Comparison of ENCODE assay signal across 9 mouse cellular contexts in genomic region chr15:8511861-8512260, GRCm38 (mm10). TPM values are rescaled to one million over a fixed set of nuclear protein-coding genes. Genes with fewer than 3 reads are reported as not detected.
DNase-seq lines count a peak whose midpoint lies in the region; ATAC-seq and TF ChIP-seq lines count a peak whose summit lies in the region.
"Had no signal": no experiment of that assay in that cellular context is flagged by ENCODE, and none has a peak within 500 bp of the region (broad histone marks: within the 10 kb centered on the region; RNA-seq: fewer than 3 reads in every experiment).

No protein-coding gene starts in this region.

- peak; percentile 10 to 42 for DNase-seq in CD8-positive naive resting alpha-beta T cell, adult 2 months (ENCODE audit: low read depth in 2 of 2, low spot score in 2 of 2)
- peak; percentile 18 for DNase-seq in gastrocnemius, postnatal 14 days
- DNase-seq in liver, postnatal 0 days: peak; percentile 27
- no peak for DNase-seq in layer of hippocampus, adult 9-10 months (ENCODE audit: low spot score)

- H3K4me2 ChIP-seq in intestine, embryonic 15.5 days (replicated peaks): peak overlapping the region; percentile 3; the same call in 1 of the 2 replicates
- H3K4me2 ChIP-seq in intestine, postnatal 0 days (replicated peaks; ENCODE audit: low read depth): no peak overlapping the region
- peak overlapping the region; percentile 34 for H3K4me2 ChIP-seq in liver, postnatal 0 days (ENCODE audit: low read depth, low read length)
- H3K4me2 ChIP-seq in stomach, embryonic 16.5 days (ENCODE audit: low read depth, low read length): peak overlapping the region; percentile 3; the same call in 1 of the 2 replicates
- H3K4me2 ChIP-seq in hindbrain, embryonic 16.5 days (ENCODE audit: low read length): no peak overlapping the region

- no peaks in the 10 kb centered on the region for H3K9me3 ChIP-seq in intestine, embryonic 15.5 days
- no peaks in the 10 kb centered on the region for H3K9me3 ChIP-seq in intestine, postnatal 0 days (ENCODE audit: control insufficient read depth)
- no peaks in the 10 kb centered on the region for H3K9me3 ChIP-seq in liver, postnatal 0 days (ENCODE audit: low read length)
- no peaks in the 10 kb centered on the region for H3K9me3 ChIP-seq in stomach, embryonic 16.5 days (replicated peaks; ENCODE audit: control insufficient read depth, low read length)
- H3K9me3 ChIP-seq in hindbrain, embryonic 16.5 days (ENCODE audit: control insufficient read depth, low read length): no peaks in the 10 kb centered on the region

- WGBS in intestine, embryonic 15.5 days: 48% methylated on average over 9 of the region's 9 CpGs
- 63% methylated on average over 9 of the region's 9 CpGs for WGBS in intestine, postnatal 0 days
- WGBS in liver, postnatal 0 days (ENCODE audit: insufficient replicate concordance): 26% methylated on average over 9 of the region's 9 CpGs
- 43% methylated on average over 9 of the region's 9 CpGs for WGBS in stomach, embryonic 16.5 days
- 72% methylated on average over 9 of the region's 9 CpGs for WGBS in hindbrain, embryonic 16.5 days

- intact Hi-C loops in gastrocnemius, postnatal 14 days (cut with DNase I; ENCODE audit: low total_unique reads): no loop called here

- ATAC-seq in intestine, embryonic 15.5 days: no peak
- ATAC-seq in intestine, postnatal 0 days: no peak
- ATAC-seq in liver, postnatal 0 days: peak; percentile 43
- ATAC-seq in stomach, embryonic 16.5 days (ENCODE audit: insufficient read depth, low FRiP score): no peak
- no peak for ATAC-seq in hindbrain, embryonic 16.5 days

- TF ChIP-seq EP300 in liver, postnatal 0 days (IDR thresholded peaks at IDR 0.05; ENCODE audit: low read depth): no peak

- H3K27me3 ChIP-seq in intestine, embryonic 15.5 days (replicated peaks): no peaks in the 10 kb centered on the region
- no peaks in the 10 kb centered on the region for H3K27me3 ChIP-seq in intestine, postnatal 0 days (replicated peaks; ENCODE audit: control insufficient read depth, insufficient read depth, low read length)
- H3K27me3 ChIP-seq in liver, postnatal 0 days (ENCODE audit: insufficient read depth, low read length): no peaks in the 10 kb centered on the region
- no peaks in the 10 kb centered on the region for H3K27me3 ChIP-seq in stomach, embryonic 16.5 days (ENCODE audit: control insufficient read depth, insufficient read depth, low read length)
- H3K27me3 ChIP-seq in hindbrain, embryonic 16.5 days (replicated peaks; ENCODE audit: control insufficient read depth, insufficient read depth, low read length): no peaks in the 10 kb centered on the region

- no peak overlapping the region for H3K9ac ChIP-seq in intestine, embryonic 15.5 days
- H3K9ac ChIP-seq in intestine, postnatal 0 days (ENCODE audit: low read depth, low read length): no peak overlapping the region
- no peak overlapping the region for H3K9ac ChIP-seq in liver, postnatal 0 days (replicated peaks)
- H3K9ac ChIP-seq in stomach, embryonic 16.5 days (ENCODE audit: low read length): no peak overlapping the region
- H3K9ac ChIP-seq in hindbrain, embryonic 16.5 days (ENCODE audit: low read depth, low read length): no peak overlapping the region

- H3K36me3 ChIP-seq in intestine, embryonic 15.5 days: no peaks in the 10 kb centered on the region
- H3K36me3 ChIP-seq in intestine, postnatal 0 days (ENCODE audit: control insufficient read depth, insufficient read depth): no peaks in the 10 kb centered on the region
- H3K36me3 ChIP-seq in liver, postnatal 0 days (replicated peaks; ENCODE audit: insufficient read depth, low read length): no peaks in the 10 kb centered on the region
- H3K36me3 ChIP-seq in stomach, embryonic 16.5 days (ENCODE audit: control insufficient read depth, insufficient read depth, low read length): no peaks in the 10 kb centered on the region
- H3K36me3 ChIP-seq in hindbrain, embryonic 16.5 days (ENCODE audit: control insufficient read depth, insufficient read depth, low read length): no peaks in the 10 kb centered on the region

- H3K27ac ChIP-seq in intestine, embryonic 15.5 days: no peak overlapping the region
- no peak overlapping the region for H3K27ac ChIP-seq in intestine, postnatal 0 days (ENCODE audit: low read depth, low read length)
- H3K27ac ChIP-seq in liver, postnatal 0 days (ENCODE audit: low read depth): no peak overlapping the region
- H3K27ac ChIP-seq in stomach, embryonic 16.5 days (ENCODE audit: low read length): no peak overlapping the region
- H3K27ac ChIP-seq in hindbrain, embryonic 16.5 days (ENCODE audit: low read depth, low read length): no peak overlapping the region

- no peak for TF ChIP-seq CTCF in intestine, postnatal 0 days (IDR thresholded peaks at IDR 0.05; ENCODE audit: low read depth)
- no peak for TF ChIP-seq CTCF in liver, postnatal 0 days (IDR thresholded peaks at IDR 0.05; ENCODE audit: low read depth)

- H3K4me1 ChIP-seq in intestine, embryonic 15.5 days (replicated peaks): no peaks in the 10 kb centered on the region
- no peaks in the 10 kb centered on the region for H3K4me1 ChIP-seq in intestine, postnatal 0 days (replicated peaks; ENCODE audit: control insufficient read depth, insufficient read depth, low read length)
- peaks cover 4% of the 10 kb centered on the region; the same call in 1 of the 2 replicates for H3K4me1 ChIP-seq in liver, postnatal 0 days (ENCODE audit: insufficient read depth)
- no peaks in the 10 kb centered on the region for H3K4me1 ChIP-seq in stomach, embryonic 16.5 days (ENCODE audit: control insufficient read depth, insufficient read depth, low read length)
- H3K4me1 ChIP-seq in hindbrain, embryonic 16.5 days (ENCODE audit: control insufficient read depth, insufficient read depth, low read depth, low read length): no peaks in the 10 kb centered on the region

- H3K4me3 ChIP-seq in intestine, embryonic 15.5 days (replicated peaks): no peak overlapping the region
- H3K4me3 ChIP-seq in intestine, postnatal 0 days (ENCODE audit: low read depth, low read length): no peak overlapping the region
- no peak overlapping the region for H3K4me3 ChIP-seq in liver, postnatal 0 days (ENCODE audit: low read depth, low read length)
- no peak overlapping the region for H3K4me3 ChIP-seq in stomach, embryonic 16.5 days (replicated peaks; ENCODE audit: low read length)
- H3K4me3 ChIP-seq in hindbrain, embryonic 16.5 days (ENCODE audit: low read length): no peak overlapping the region

RNA-seq across cellular contexts. Expression of gene Gm2310, which starts 7.9 kb away (rescaled TPM):
- not detected in 2 replicates for polyA plus RNA-seq in intestine, embryonic 15.5 days (2015; fragmentation: Nextera tagmentation; extraction: Ambion mirVana)
- not detected in 2 replicates for polyA plus RNA-seq in intestine, postnatal 0 days (2015; fragmentation: Nextera tagmentation; extraction: Ambion mirVana)
- not detected for total RNA-seq in gastrocnemius, postnatal 14 days (2021)
- not detected in 2 replicates for polyA plus RNA-seq in liver, postnatal 0 days (2015; fragmentation: Nextera tagmentation; extraction: Ambion mirVana)
- polyA plus RNA-seq in stomach, embryonic 16.5 days (2015; fragmentation: Nextera tagmentation; extraction: Ambion mirVana): not detected in 2 replicates
- polyA plus RNA-seq in hindbrain, embryonic 16.5 days (2015; fragmentation: Nextera tagmentation; extraction: Ambion mirVana): not detected in 2 replicates
- polyA plus RNA-seq: intestine, embryonic 14.5 days had no signal

Comparison
In these comparisons a context has a peak if more than half of its experiments do, and no peak if none do; other contexts are left out.
1. H3K4me2 ChIP-seq: peak in intestine, embryonic 15.5 days (single experiment), liver, postnatal 0 days (single experiment) and stomach, embryonic 16.5 days (single experiment); none in intestine, postnatal 0 days (single experiment) and hindbrain, embryonic 16.5 days (single experiment).